Mouse (Mus musculus): ENCODE measurements around the gene Gm9803. TPM values are rescaled to one million over a fixed set of nuclear protein-coding genes. Genes with fewer than 3 reads are reported as not detected.

The Gm9803 gene
- polyA plus RNA-seq, 1 experiment from 2014 or later = 20.4 TPM

GRCm38 (mm10) chr10:43502599-43502998, 21.3 kb upstream of the Gm9803 start:
- no peaks in the 10 kb centered on the region for H3K27me3 ChIP-seq (replicated peaks; ENCODE audit: control insufficient read depth, insufficient read depth, low read length)
- H3K9ac ChIP-seq (ENCODE audit: low read depth, low read length) = no peak overlapping the region
- H3K9me3 ChIP-seq (ENCODE audit: control insufficient read depth, low read length) = no peaks in the 10 kb centered on the region
- ATAC-seq (ENCODE audit: low read depth) = no peak
- no peak overlapping the region for H3K27ac ChIP-seq (replicated peaks; ENCODE audit: low read depth, low read length)
- DNase-seq (ENCODE audit: low spot score) = no peak
- H3K4me2 ChIP-seq (ENCODE audit: low read depth, low read length) = no peak overlapping the region
- H3K36me3 ChIP-seq (ENCODE audit: control insufficient read depth, insufficient read depth, low read length) = peaks cover 49% of the 10 kb centered on the region
- no peaks in the 10 kb centered on the region for H3K4me1 ChIP-seq (ENCODE audit: control insufficient read depth, insufficient read depth, low read length)
- 100% methylated on average over 4 of the region's 4 CpGs for WGBS
- H3K4me3 ChIP-seq (ENCODE audit: low read depth, low read length) = no peak overlapping the region

GRCm38 (mm10) chr10:43504291-43504690, 19.6 kb upstream of the Gm9803 start:
- DNase-seq (ENCODE audit: low spot score) = no peak
- peaks cover 38% of the 10 kb centered on the region for H3K36me3 ChIP-seq (ENCODE audit: control insufficient read depth, insufficient read depth, low read length)

GRCm38 (mm10) chr10:43507051-43507450, 16.8 kb upstream of the Gm9803 start:
- no peaks in the 10 kb centered on the region for H3K4me1 ChIP-seq (ENCODE audit: control insufficient read depth, insufficient read depth, low read length)
- no peak overlapping the region for H3K4me2 ChIP-seq (ENCODE audit: low read depth, low read length)
- H3K4me3 ChIP-seq (ENCODE audit: low read depth, low read length) = no peak overlapping the region
- ATAC-seq (ENCODE audit: low read depth) = no peak
- no peak overlapping the region for H3K27ac ChIP-seq (replicated peaks; ENCODE audit: low read depth, low read length)
- DNase-seq (ENCODE audit: low spot score) = no peak
- WGBS = 70% methylated on average over 4 of the region's 4 CpGs
- H3K36me3 ChIP-seq (ENCODE audit: control insufficient read depth, insufficient read depth, low read length) = peaks cover 53% of the 10 kb centered on the region
- H3K27me3 ChIP-seq (replicated peaks; ENCODE audit: control insufficient read depth, insufficient read depth, low read length) = no peaks in the 10 kb centered on the region
- no peak overlapping the region for H3K9ac ChIP-seq (ENCODE audit: low read depth, low read length)
- no peaks in the 10 kb centered on the region for H3K9me3 ChIP-seq (ENCODE audit: control insufficient read depth, low read length)

More at GRCm38 (mm10) chr10:43504291-43504690, 19.6 kb upstream of the Gm9803 start:
- H3K4me1 ChIP-seq (ENCODE audit: control insufficient read depth, insufficient read depth, low read length) = no peaks in the 10 kb centered on the region
- H3K4me2 ChIP-seq (ENCODE audit: low read depth, low read length) = no peak overlapping the region
- H3K9ac ChIP-seq (ENCODE audit: low read depth, low read length) = no peak overlapping the region
- no peak overlapping the region for H3K4me3 ChIP-seq (ENCODE audit: low read depth, low read length)
- H3K27ac ChIP-seq (replicated peaks; ENCODE audit: low read depth, low read length) = no peak overlapping the region
- no peaks in the 10 kb centered on the region for H3K9me3 ChIP-seq (ENCODE audit: control insufficient read depth, low read length)
- H3K27me3 ChIP-seq (replicated peaks; ENCODE audit: control insufficient read depth, insufficient read depth, low read length) = no peaks in the 10 kb centered on the region
- WGBS = 62% methylated on average over 1 of the region's 1 CpGs
- no peak for ATAC-seq (ENCODE audit: low read depth)

- 96% methylated on average over 7 of the region's 7 CpGs for WGBS
- no peak overlapping the region for H3K27ac ChIP-seq (replicated peaks; ENCODE audit: low read depth, low read length)
- peaks cover 63% of the 10 kb centered on the region for H3K36me3 ChIP-seq (ENCODE audit: control insufficient read depth, insufficient read depth, low read length)
- ATAC-seq (ENCODE audit: low read depth) = no peak
- no peaks in the 10 kb centered on the region for H3K9me3 ChIP-seq (ENCODE audit: control insufficient read depth, low read length)
- H3K9ac ChIP-seq (ENCODE audit: low read depth, low read length) = no peak overlapping the region
- H3K27me3 ChIP-seq (replicated peaks; ENCODE audit: control insufficient read depth, insufficient read depth, low read length) = no peaks in the 10 kb centered on the region
- H3K4me1 ChIP-seq (ENCODE audit: control insufficient read depth, insufficient read depth, low read length) = no peaks in the 10 kb centered on the region
- no peak overlapping the region for H3K4me3 ChIP-seq (ENCODE audit: low read depth, low read length)
- DNase-seq (ENCODE audit: low spot score) = no peak
- no peak overlapping the region for H3K4me2 ChIP-seq (ENCODE audit: low read depth, low read length)
Observed at GRCm38 (mm10) chr10:43509228-43509627, 14.7 kb upstream of the Gm9803 start.

- H3K4me1 ChIP-seq (ENCODE audit: control insufficient read depth, insufficient read depth, low read length) = 0 out of 2 replicates have a peak, but pooled peaks cover 7% of the 10 kb centered on the region
- H3K27ac ChIP-seq (replicated peaks; ENCODE audit: low read depth, low read length) = no peak overlapping the region
- WGBS = 91% methylated on average over 10 of the region's 10 CpGs
- H3K4me2 ChIP-seq (ENCODE audit: low read depth, low read length) = no peak overlapping the region
- H3K9ac ChIP-seq (ENCODE audit: low read depth, low read length) = no peak overlapping the region
- DNase-seq (ENCODE audit: low spot score) = no peak
- H3K9me3 ChIP-seq (ENCODE audit: control insufficient read depth, low read length) = no peaks in the 10 kb centered on the region
- H3K27me3 ChIP-seq (replicated peaks; ENCODE audit: control insufficient read depth, insufficient read depth, low read length) = no peaks in the 10 kb centered on the region
- peaks cover 46% of the 10 kb centered on the region for H3K36me3 ChIP-seq (ENCODE audit: control insufficient read depth, insufficient read depth, low read length)
- ATAC-seq (ENCODE audit: low read depth) = no peak
- H3K4me3 ChIP-seq (ENCODE audit: low read depth, low read length) = no peak overlapping the region
Observed at GRCm38 (mm10) chr10:43512976-43513375, 10.9 kb upstream of the Gm9803 start.

- no peak overlapping the region; the same call in 1 of the 2 replicates for H3K9ac ChIP-seq (ENCODE audit: low read depth, low read length)
- no peak for ATAC-seq (ENCODE audit: low read depth)
- H3K36me3 ChIP-seq (ENCODE audit: control insufficient read depth, insufficient read depth, low read length) = peaks cover 17% of the 10 kb centered on the region
- H3K9me3 ChIP-seq (ENCODE audit: control insufficient read depth, low read length) = no peaks in the 10 kb centered on the region
- DNase-seq (ENCODE audit: low spot score) = no peak
- 0 out of 2 replicates have a peak overlapping the region, but pooled peaks have one; percentile 5 for H3K27ac ChIP-seq (replicated peaks; ENCODE audit: low read depth, low read length)
- 0 out of 2 replicates have a peak, but pooled peaks cover 7% of the 10 kb centered on the region for H3K4me1 ChIP-seq (ENCODE audit: control insufficient read depth, insufficient read depth, low read length)
- no peaks in the 10 kb centered on the region for H3K27me3 ChIP-seq (replicated peaks; ENCODE audit: control insufficient read depth, insufficient read depth, low read length)
- WGBS = 60% methylated on average over 6 of the region's 6 CpGs
- H3K4me3 ChIP-seq (ENCODE audit: low read depth, low read length) = no peak overlapping the region
- no peak overlapping the region for H3K4me2 ChIP-seq (ENCODE audit: low read depth, low read length)
Observed at GRCm38 (mm10) chr10:43516992-43517660, 6.8 kb upstream of the Gm9803 start.

GRCm38 (mm10) chr10:43517836-43518235, 6.0 kb upstream of the Gm9803 start:
- H3K4me1 ChIP-seq (ENCODE audit: control insufficient read depth, insufficient read depth, low read length) = 0 out of 2 replicates have a peak, but pooled peaks cover 7% of the 10 kb centered on the region
- H3K27me3 ChIP-seq (replicated peaks; ENCODE audit: control insufficient read depth, insufficient read depth, low read length) = no peaks in the 10 kb centered on the region
- H3K4me3 ChIP-seq (ENCODE audit: low read depth, low read length) = no peak overlapping the region
- peak overlapping the region; percentile 19; the same call in 1 of the 2 replicates for H3K27ac ChIP-seq (replicated peaks; ENCODE audit: low read depth, low read length)
- H3K9ac ChIP-seq (ENCODE audit: low read depth, low read length) = no peak overlapping the region
- 58% methylated on average over 4 of the region's 4 CpGs for WGBS
- peaks cover 12% of the 10 kb centered on the region for H3K36me3 ChIP-seq (ENCODE audit: control insufficient read depth, insufficient read depth, low read length)
- no peaks in the 10 kb centered on the region for H3K9me3 ChIP-seq (ENCODE audit: control insufficient read depth, low read length)
- DNase-seq (ENCODE audit: low spot score) = peak; percentile 47
- ATAC-seq (ENCODE audit: low read depth) = no peak
- no peak overlapping the region for H3K4me2 ChIP-seq (ENCODE audit: low read depth, low read length)

GRCm38 (mm10) chr10:43518368-43518767, 5.5 kb upstream of the Gm9803 start:
- no peak overlapping the region for H3K27ac ChIP-seq (replicated peaks; ENCODE audit: low read depth, low read length)
- H3K4me2 ChIP-seq (ENCODE audit: low read depth, low read length) = no peak overlapping the region
- no peak overlapping the region for H3K9ac ChIP-seq (ENCODE audit: low read depth, low read length)
- 0 out of 2 replicates have a peak, but pooled peaks cover 7% of the 10 kb centered on the region for H3K4me1 ChIP-seq (ENCODE audit: control insufficient read depth, insufficient read depth, low read length)
- ATAC-seq (ENCODE audit: low read depth) = peak; percentile 16; the same call in 1 of the 2 replicates
- H3K9me3 ChIP-seq (ENCODE audit: control insufficient read depth, low read length) = no peaks in the 10 kb centered on the region
- H3K27me3 ChIP-seq (replicated peaks; ENCODE audit: control insufficient read depth, insufficient read depth, low read length) = no peaks in the 10 kb centered on the region
- peaks cover 7% of the 10 kb centered on the region; the same call in 1 of the 2 replicates for H3K36me3 ChIP-seq (ENCODE audit: control insufficient read depth, insufficient read depth, low read length)
- WGBS = 64% methylated on average over 11 of the region's 13 CpGs
- H3K4me3 ChIP-seq (ENCODE audit: low read depth, low read length) = no peak overlapping the region
- DNase-seq (ENCODE audit: low spot score) = no peak

GRCm38 (mm10) chr10:43519977-43520376, 3.9 kb upstream of the Gm9803 start:
- Histone ChIP-seq H3K4me1 (ENCODE audit: control insufficient read depth, insufficient read depth, low read length) (0 out of 2 replicates have a peak, but pooled peaks cover 7% of the 10 kb centered on the region), H3K27ac (replicated peaks; ENCODE audit: low read depth, low read length) (no peak overlapping the region), H3K4me3 (ENCODE audit: low read depth, low read length) (no peak overlapping the region), H3K9me3 (ENCODE audit: control insufficient read depth, low read length) (no peaks in the 10 kb centered on the region), H3K36me3 (ENCODE audit: control insufficient read depth, insufficient read depth, low read length) (peaks cover 4% of the 10 kb centered on the region), H3K9ac (ENCODE audit: low read depth, low read length) (no peak overlapping the region), H3K4me2 (ENCODE audit: low read depth, low read length) (no peak overlapping the region), H3K27me3 (replicated peaks; ENCODE audit: control insufficient read depth, insufficient read depth, low read length) (no peaks in the 10 kb centered on the region)
- 97% methylated on average over 2 of the region's 2 CpGs for WGBS
- DNase-seq (ENCODE audit: low spot score) (no peak), ATAC-seq (ENCODE audit: low read depth) (no peak)

All from embryonic facial prominence, embryonic 14.5 days (tissue).